Mouse (Mus musculus) limb, embryonic 13.5 days (tissue): ENCODE data around the gene Mapk10. TPM values are rescaled to one million over a fixed set of nuclear protein-coding genes. Genes with fewer than 3 reads are reported as not detected.

ENCODE experiments used
- ATAC-seq: fragments of 200-750 bp; cut with Nextera tagmentation; 2 replicates; pipeline ENCODE4 v1.8.0; 2017; ENCODE audit warnings: low read depth, moderate number of reproducible peaks, moderate TSS enrichment; ENCODE audit not compliant: low FRiP score
- H3K27ac ChIP-seq: fragments of 300-500 bp; sonication (generic); 2 replicates; pipeline ENCODE4 v1.5.1; 2015; ENCODE audit warnings: inconsistent platforms, mild to moderate bottlenecking, moderate library complexity
- H3K27me3 ChIP-seq: fragments of 300-500 bp; sonication (generic); 2 replicates; pipeline ENCODE4 v1.6.1; 2015; ENCODE audit warnings: mild to moderate bottlenecking, inconsistent platforms
- H3K36me3 ChIP-seq: fragments of 300-500 bp; sonication (generic); 2 replicates; pipeline ENCODE4 v1.6.1; 2015; ENCODE audit warnings: inconsistent platforms, mild to moderate bottlenecking, moderate library complexity
- H3K4me1 ChIP-seq: fragments of 300-500 bp; sonication (generic); 2 replicates; pipeline ENCODE4 v1.6.1; 2015; ENCODE audit warnings: inconsistent platforms
- H3K4me2 ChIP-seq: fragments of 300-500 bp; sonication (generic); replicated peaks from 2 replicates; pipeline ENCODE4 v1.6.1; 2015; ENCODE audit warnings: inconsistent platforms, mild to moderate bottlenecking, moderate library complexity
- H3K4me3 ChIP-seq: fragments of 300-500 bp; sonication (generic); 2 replicates; pipeline ENCODE4 v1.5.1; 2015; ENCODE audit warnings: moderate library complexity, mild to moderate bottlenecking, inconsistent platforms
- H3K9ac ChIP-seq: fragments of 300-500 bp; sonication (generic); 2 replicates; pipeline ENCODE4 v1.6.1; 2015; ENCODE audit warnings: mild to moderate bottlenecking, inconsistent platforms
- H3K9me3 ChIP-seq: fragments of 300-500 bp; sonication (generic); 2 replicates; pipeline ENCODE4 v1.6.1; 2016; ENCODE audit warnings: inconsistent platforms
- WGBS: fragments of 180-500 bp; shearing (Covaris S2); methylation state at CpG from one replicate; pipeline ENCODE4 v1.1.7; 2015; 5-methylcytosine and 5-hydroxymethylcytosine counted together
- polyA plus RNA-seq: library from polyadenylated mRNA; unstranded; fragments of >200 nt; fragmentation: Nextera tagmentation; extraction: Ambion mirVana; gene quantifications from 2 replicates; pipeline ENCODE4 v1.2.1, GENCODE M21; 2015

Mapk10 gene
- polyA plus RNA-seq, 1 experiment from 2014 or later = 0.84 TPM

GRCm38 (mm10) chr5:103161574-103161973 is 49.6 kb downstream of the Mapk10 start:
- Histone ChIP-seq H3K4me2 (no peak overlapping the region), H3K36me3 (no peaks in the 10 kb centered on the region), H3K4me3 (no peak overlapping the region), H3K27ac (no peak overlapping the region), H3K9ac (no peak overlapping the region), H3K27me3 (no peaks in the 10 kb centered on the region), H3K9me3 (no peaks in the 10 kb centered on the region), H3K4me1 (0 out of 2 replicates have a peak, but pooled peaks cover 4% of the 10 kb centered on the region)
- 67% methylated on average over 3 of the region's 3 CpGs for WGBS
- ATAC-seq = no peak

GRCm38 (mm10) chr5:103161196-103161540 is 50.0 kb downstream of the Mapk10 start:
- Histone ChIP-seq H3K4me2 (no peak overlapping the region), H3K4me1 (0 out of 2 replicates have a peak, but pooled peaks cover 4% of the 10 kb centered on the region), H3K27me3 (no peaks in the 10 kb centered on the region), H3K9me3 (no peaks in the 10 kb centered on the region), H3K9ac (no peak overlapping the region), H3K4me3 (no peak overlapping the region), H3K36me3 (no peaks in the 10 kb centered on the region), H3K27ac (no peak overlapping the region)
- WGBS = 49% methylated on average over 1 of the region's 1 CpGs
- no peak for ATAC-seq

- no peaks in the 10 kb centered on the region for H3K36me3 ChIP-seq
- H3K9ac ChIP-seq = no peak overlapping the region
- ATAC-seq = no peak
- H3K9me3 ChIP-seq = no peaks in the 10 kb centered on the region
- no peak overlapping the region for H3K4me3 ChIP-seq
- H3K4me2 ChIP-seq = no peak overlapping the region
- WGBS = 64% methylated on average over 8 of the region's 8 CpGs
- 0 out of 2 replicates have a peak, but pooled peaks cover 4% of the 10 kb centered on the region for H3K4me1 ChIP-seq
- no peak overlapping the region for H3K27ac ChIP-seq
- H3K27me3 ChIP-seq = no peaks in the 10 kb centered on the region
These were observed 50.6 kb downstream of the Mapk10 start for GRCm38 (mm10) chr5:103160314-103161195.

GRCm38 (mm10) chr5:103140935-103141334 is 70.2 kb downstream of the Mapk10 start:
- 87% methylated on average over 5 of the region's 5 CpGs for WGBS
- H3K27me3 ChIP-seq = no peaks in the 10 kb centered on the region

GRCm38 (mm10) chr5:103134839-103135238 is 76.3 kb downstream of the Mapk10 start:
- 90% methylated on average over 9 of the region's 9 CpGs for WGBS
- H3K4me1 ChIP-seq = no peaks in the 10 kb centered on the region
- H3K9me3 ChIP-seq = no peaks in the 10 kb centered on the region
- no peak overlapping the region for H3K27ac ChIP-seq
- H3K9ac ChIP-seq = no peak overlapping the region
- H3K27me3 ChIP-seq = no peaks in the 10 kb centered on the region
- H3K4me3 ChIP-seq = no peak overlapping the region
- no peak for ATAC-seq
- no peaks in the 10 kb centered on the region for H3K36me3 ChIP-seq
- H3K4me2 ChIP-seq = no peak overlapping the region

More at GRCm38 (mm10) chr5:103140935-103141334, 70.2 kb downstream of the Mapk10 start:
- H3K4me3 ChIP-seq = no peak overlapping the region
- H3K9ac ChIP-seq = no peak overlapping the region
- no peak overlapping the region for H3K27ac ChIP-seq
- no peak overlapping the region for H3K4me2 ChIP-seq
- no peaks in the 10 kb centered on the region for H3K36me3 ChIP-seq
- no peak for ATAC-seq
- no peaks in the 10 kb centered on the region for H3K9me3 ChIP-seq
- H3K4me1 ChIP-seq = no peaks in the 10 kb centered on the region

- no peak overlapping the region for H3K9ac ChIP-seq
- no peak for ATAC-seq
- 73% methylated on average over 9 of the region's 9 CpGs for WGBS
These were observed 77.5 kb downstream of the Mapk10 start for GRCm38 (mm10) chr5:103133626-103134025.

GRCm38 (mm10) chr5:103132814-103133213 is 78.3 kb downstream of the Mapk10 start:
- no peaks in the 10 kb centered on the region for H3K27me3 ChIP-seq
- H3K4me2 ChIP-seq = no peak overlapping the region
- H3K36me3 ChIP-seq = no peaks in the 10 kb centered on the region
- WGBS = 69% methylated on average over 6 of the region's 6 CpGs
- H3K9ac ChIP-seq = no peak overlapping the region
- no peak for ATAC-seq
- no peak overlapping the region for H3K4me3 ChIP-seq
- H3K27ac ChIP-seq = no peak overlapping the region
- H3K9me3 ChIP-seq = no peaks in the 10 kb centered on the region
- no peaks in the 10 kb centered on the region for H3K4me1 ChIP-seq

More at GRCm38 (mm10) chr5:103133626-103134025, 77.5 kb downstream of the Mapk10 start:
- Histone ChIP-seq H3K4me3 (no peak overlapping the region), H3K36me3 (no peaks in the 10 kb centered on the region), H3K27me3 (no peaks in the 10 kb centered on the region), H3K4me1 (no peaks in the 10 kb centered on the region), H3K4me2 (no peak overlapping the region), H3K27ac (no peak overlapping the region), H3K9me3 (no peaks in the 10 kb centered on the region)

GRCm38 (mm10) chr5:103119618-103120017 is 91.5 kb downstream of the Mapk10 start:
- Histone ChIP-seq H3K4me1 (no peaks in the 10 kb centered on the region), H3K9me3 (no peaks in the 10 kb centered on the region), H3K27me3 (no peaks in the 10 kb centered on the region), H3K4me2 (no peak overlapping the region), H3K4me3 (no peak overlapping the region), H3K27ac (no peak overlapping the region), H3K36me3 (no peaks in the 10 kb centered on the region), H3K9ac (no peak overlapping the region)
- 82% methylated on average over 3 of the region's 3 CpGs for WGBS
- ATAC-seq = no peak

- ATAC-seq = no peak
- Histone ChIP-seq H3K4me1 (no peaks in the 10 kb centered on the region), H3K4me3 (no peak overlapping the region), H3K4me2 (no peak overlapping the region), H3K27me3 (no peaks in the 10 kb centered on the region), H3K27ac (no peak overlapping the region), H3K9ac (no peak overlapping the region), H3K9me3 (no peaks in the 10 kb centered on the region), H3K36me3 (no peaks in the 10 kb centered on the region)
- 87% methylated on average over 7 of the region's 7 CpGs for WGBS
These were observed 95.6 kb downstream of the Mapk10 start for GRCm38 (mm10) chr5:103115571-103115970.

GRCm38 (mm10) chr5:103112471-103112870 is 98.7 kb downstream of the Mapk10 start:
- no peak overlapping the region for H3K4me3 ChIP-seq
- H3K4me1 ChIP-seq = no peaks in the 10 kb centered on the region
- 90% methylated on average over 7 of the region's 7 CpGs for WGBS

GRCm38 (mm10) chr5:103109409-103109808 is 101.7 kb downstream of the Mapk10 start:
- Histone ChIP-seq H3K4me2 (no peak overlapping the region), H3K4me1 (no peaks in the 10 kb centered on the region), H3K27ac (no peak overlapping the region), H3K27me3 (no peaks in the 10 kb centered on the region), H3K4me3 (no peak overlapping the region), H3K9me3 (0 out of 2 replicates have a peak, but pooled peaks cover 4% of the 10 kb centered on the region), H3K36me3 (no peaks in the 10 kb centered on the region), H3K9ac (no peak overlapping the region)
- ATAC-seq = no peak
- 58% methylated on average over 1 of the region's 1 CpGs for WGBS

More at GRCm38 (mm10) chr5:103112471-103112870, 98.7 kb downstream of the Mapk10 start:
- Histone ChIP-seq H3K9me3 (no peaks in the 10 kb centered on the region), H3K36me3 (no peaks in the 10 kb centered on the region), H3K27me3 (no peaks in the 10 kb centered on the region), H3K27ac (no peak overlapping the region), H3K9ac (no peak overlapping the region), H3K4me2 (no peak overlapping the region)
- ATAC-seq = no peak

GRCm38 (mm10) chr5:103105441-103106414 is 105.4 kb downstream of the Mapk10 start:
- ATAC-seq = no peak
- no peaks in the 10 kb centered on the region for H3K27me3 ChIP-seq

More at GRCm38 (mm10) chr5:103105441-103106414, 105.4 kb downstream of the Mapk10 start:
- H3K9me3 ChIP-seq = 0 out of 2 replicates have a peak, but pooled peaks cover 4% of the 10 kb centered on the region
- H3K36me3 ChIP-seq = no peaks in the 10 kb centered on the region
- H3K4me3 ChIP-seq = no peak overlapping the region
- H3K4me1 ChIP-seq = no peaks in the 10 kb centered on the region
- H3K4me2 ChIP-seq = no peak overlapping the region
- H3K9ac ChIP-seq = no peak overlapping the region
- no peak overlapping the region for H3K27ac ChIP-seq
- 82% methylated on average over 10 of the region's 10 CpGs for WGBS
